Mouse (Mus musculus) neutrophil, adult 5-6 weeks (primary cell): Measurements from ENCODE around the gene BC025920. TPM values are rescaled to one million over a fixed set of nuclear protein-coding genes. Genes with fewer than 3 reads are reported as not detected.

Source experiments
- ATAC-seq: fragments of 151-379, 151-347 bp; 2 replicates; pipeline ENCODE4 v1.8.0; 2017; ENCODE audit warnings: mild to moderate bottlenecking, moderate TSS enrichment; ENCODE audit not compliant: insufficient number of reproducible peaks, poor library complexity, low FRiP score, severe bottlenecking; ENCODE audit errors: extremely low read depth
- total RNA-seq: library from RNA; stranded (forward); fragments of 200-1000 nt; gene quantifications from 2 replicates; pipeline ENCODE4 v1.2.3, GENCODE M21; 2017

BC025920 gene
- total RNA-seq, 1 experiment from 2014 or later, result 5.8 TPM

DNA sequence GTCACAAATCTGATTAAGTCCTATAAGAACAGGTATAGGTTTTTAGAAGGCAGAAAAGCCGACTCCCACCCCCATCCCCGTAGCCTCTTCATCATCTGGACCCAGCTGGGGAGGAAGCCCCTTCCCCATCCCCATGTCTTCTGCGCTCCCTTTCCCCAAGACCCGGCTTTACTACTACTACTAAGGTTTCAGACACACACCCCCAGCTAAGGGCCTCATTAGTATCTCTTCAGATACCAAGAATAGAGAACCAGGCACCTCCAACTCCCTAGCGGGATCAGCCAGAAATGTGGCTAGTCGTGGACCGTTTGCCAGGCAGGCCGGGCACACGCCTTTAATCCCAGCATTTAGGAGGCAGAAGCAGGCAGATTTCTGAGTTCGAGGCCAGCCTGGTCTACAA is 6.0 kb upstream of the BC025920 start:
- no peak for ATAC-seq

DNA sequence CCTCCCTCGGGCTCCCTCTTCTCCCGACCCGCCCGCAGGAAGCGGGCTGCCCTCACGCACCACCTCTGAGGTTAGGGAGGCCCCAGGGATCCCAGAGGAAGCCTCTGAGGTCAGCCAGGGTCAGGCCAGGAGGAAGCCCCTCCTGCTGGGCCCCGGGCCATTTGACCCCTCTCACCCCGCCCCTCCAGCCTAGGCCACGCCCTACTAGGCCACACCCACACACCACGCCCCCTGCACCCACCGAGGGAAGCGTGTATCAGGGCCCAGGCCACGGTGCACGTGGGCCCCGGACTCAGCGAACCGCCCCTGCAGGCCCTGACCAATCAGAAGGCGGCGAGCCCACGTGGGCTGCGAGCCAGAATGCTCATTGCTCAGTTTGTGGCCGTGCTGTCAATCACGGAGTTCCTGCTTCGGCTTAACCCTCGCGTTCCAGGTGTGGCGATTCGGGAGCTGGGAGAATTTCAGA is 5.3 kb upstream of the BC025920 start, which contains the start of gene Tle6:
Gene Tle6, minus strand, starts transcription at position 336 of the 466 bp plus-strand sequence.
- ATAC-seq, result peak; percentile 65

DNA sequence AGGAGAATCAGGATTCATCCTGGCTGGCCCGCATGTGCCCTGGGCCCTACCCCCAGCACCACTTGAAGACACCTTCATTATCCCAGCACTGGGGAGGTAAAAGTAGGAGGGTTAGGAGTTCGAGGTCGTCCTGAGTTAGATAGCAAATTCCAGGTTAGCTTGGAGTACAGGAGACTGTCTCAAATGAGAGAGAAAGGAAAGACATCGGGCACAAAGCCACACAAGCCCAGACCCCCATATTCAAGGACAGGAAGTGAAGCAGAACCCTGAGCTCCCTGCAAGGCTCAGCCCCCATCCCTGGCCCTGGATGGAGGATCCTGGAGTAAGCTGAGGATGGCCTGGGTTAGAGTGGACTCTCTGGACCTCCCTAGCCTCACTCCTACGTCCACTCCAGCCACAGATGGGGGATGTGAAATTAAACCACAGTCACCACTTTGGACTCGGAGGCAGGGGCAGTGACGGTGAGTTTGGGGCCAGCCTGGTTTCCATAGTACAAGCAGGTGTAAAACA is 4.6 kb upstream of the BC025920 start:
- ATAC-seq, result no peak

DNA sequence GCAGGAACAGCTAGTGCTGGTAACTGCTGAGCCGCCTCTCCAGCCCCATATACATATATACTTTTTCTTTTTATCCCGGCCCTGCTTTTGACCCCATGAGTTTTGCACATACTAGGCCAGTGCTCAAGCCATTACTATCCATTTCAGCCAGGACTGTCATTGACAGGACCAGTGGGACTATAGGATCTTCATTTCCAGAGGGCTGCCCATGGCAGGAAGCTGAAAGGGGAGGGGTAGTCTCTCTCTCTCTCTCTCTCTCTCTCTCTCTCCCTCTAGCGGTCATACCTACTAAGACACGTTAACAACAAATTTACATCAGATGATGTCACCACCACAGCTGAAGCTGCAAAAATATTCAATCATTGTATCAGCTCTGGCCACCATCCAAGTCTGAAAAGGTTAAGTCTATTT is 3.3 kb upstream of the BC025920 start:
- peak; percentile 42; the same call in 1 of the 2 replicates for ATAC-seq

DNA sequence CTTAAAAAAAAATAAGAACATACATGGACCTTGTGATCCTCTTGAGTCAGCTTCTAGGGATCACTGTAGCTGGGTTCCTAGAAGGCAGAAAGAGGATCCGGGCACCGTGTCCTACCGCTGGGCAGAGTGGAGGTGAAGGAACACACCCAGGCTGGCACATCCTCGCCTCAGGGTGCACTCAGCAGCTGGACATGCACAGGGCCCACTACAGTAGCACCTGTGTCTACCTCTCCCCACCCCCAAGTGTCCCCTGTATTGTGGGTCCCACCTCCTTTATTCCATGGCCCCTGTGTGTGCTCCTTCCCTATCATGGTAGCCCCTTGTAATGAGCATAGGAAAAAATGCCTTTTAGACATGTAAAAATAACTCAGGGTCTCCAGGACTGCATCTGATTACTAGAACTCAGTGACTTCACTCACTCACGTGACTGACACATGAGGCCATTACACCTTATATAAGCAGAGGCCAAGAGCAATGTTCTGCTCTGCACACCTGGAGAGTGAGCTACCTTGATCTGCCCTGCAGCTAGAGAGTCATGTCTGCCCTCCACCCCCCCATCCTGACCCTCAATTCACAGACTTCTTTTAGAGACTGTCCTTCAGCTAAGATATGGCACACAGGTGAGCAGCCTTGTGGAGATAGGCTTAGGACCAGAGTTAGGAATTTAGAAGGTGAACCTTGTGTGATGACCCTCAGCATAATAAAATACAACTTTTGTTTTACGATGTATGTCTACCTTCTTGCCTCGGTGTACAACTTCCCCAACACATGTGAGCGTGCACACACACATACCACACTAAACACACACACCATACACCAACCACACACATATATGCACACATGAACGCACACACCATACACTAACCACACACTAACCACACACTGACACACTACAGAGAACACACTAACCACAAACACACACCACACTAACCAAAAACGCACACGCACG is 1.8 kb upstream of the BC025920 start:
- no peak for ATAC-seq

DNA sequence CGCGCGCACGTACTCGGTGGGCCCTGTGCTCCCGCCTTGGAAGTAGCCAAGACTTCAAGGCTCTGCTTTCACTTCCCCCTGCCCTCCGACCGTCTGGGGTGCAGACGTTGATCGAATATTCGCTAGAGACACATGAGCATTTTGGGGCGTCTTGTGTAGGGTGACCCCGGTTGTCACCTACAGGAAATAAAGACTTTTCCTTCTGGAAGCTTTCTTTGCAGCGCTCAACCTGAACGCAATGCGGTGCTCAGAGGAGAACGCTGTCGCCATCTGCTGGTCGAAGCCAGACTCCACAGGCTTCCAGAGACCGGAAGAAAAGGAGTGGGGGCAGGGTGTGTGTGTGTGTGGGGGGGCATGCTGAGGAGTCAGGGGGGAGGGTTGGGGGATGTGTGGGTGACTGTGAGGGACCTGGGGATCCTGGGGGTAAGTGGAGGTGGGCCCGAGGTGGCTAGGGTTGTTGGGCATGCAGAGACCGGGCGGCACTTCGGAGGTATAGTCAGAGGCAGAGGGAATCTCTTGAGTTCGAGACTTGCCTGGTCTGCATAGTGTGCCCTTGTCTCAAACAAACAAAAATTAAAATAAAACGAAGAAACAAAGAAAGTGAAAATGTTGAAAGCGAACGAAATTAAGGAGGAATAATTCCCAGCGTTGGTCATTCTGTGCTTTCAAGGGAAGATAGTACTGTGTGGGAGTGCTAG is 953 bp upstream of the BC025920 start:
- peak; percentile 51 for ATAC-seq

DNA sequence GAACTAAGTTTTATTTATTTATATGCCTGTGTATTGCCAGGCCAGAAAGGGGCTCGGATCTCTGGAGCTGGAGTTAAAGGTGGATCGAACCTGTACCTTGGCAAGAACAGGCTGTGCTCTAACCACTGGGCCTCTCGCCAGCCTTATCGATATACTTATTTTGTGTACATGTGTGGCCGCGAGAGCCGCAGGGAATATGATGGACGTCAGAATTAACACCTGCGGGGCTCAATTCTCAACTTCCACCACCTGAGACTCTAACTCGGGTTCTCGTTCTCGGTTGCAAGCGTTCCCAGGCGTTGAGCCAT is 450 bp upstream of the BC025920 start:
- no peak for ATAC-seq

DNA sequence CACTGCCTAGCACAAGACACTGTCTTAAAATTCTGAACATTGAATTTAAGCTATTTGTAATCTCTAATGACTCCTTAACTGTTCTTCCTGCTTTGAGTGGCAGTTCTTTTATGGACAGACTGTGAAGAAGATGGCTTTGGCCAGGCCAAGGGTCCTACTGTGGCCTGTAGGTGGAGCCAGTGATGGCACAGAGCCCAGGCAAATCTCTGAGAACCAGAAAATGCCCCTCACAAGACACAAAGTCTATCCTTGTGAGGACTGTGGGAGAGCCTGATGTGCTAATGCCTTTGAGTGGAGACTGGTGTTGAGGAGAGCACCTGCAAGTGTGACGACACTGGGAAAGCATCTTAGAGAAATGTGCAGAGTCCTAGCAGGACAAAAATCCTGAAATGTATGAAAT is 2.2 kb downstream of the BC025920 start:
- no peak for ATAC-seq

DNA sequence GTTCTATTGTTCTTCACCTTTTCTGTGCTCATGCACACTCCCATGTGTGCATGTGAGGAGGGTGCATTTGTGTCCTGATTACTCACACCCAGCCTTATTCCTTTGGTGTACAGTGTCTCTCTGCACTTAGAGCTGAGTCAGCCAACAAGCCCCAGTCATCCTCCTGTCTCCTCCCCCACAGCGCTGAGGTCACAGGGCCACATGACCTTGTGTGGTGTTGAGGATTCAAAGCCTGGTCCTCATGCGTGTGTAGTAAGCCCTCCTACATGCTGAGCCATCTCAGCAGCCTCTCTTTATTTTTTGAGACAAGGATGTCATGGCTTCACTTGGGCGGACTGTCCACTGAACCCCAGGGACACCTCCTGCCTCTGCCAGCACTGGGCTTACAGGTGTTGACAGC is 6.7 kb downstream of the BC025920 start:
- no peak for ATAC-seq

DNA sequence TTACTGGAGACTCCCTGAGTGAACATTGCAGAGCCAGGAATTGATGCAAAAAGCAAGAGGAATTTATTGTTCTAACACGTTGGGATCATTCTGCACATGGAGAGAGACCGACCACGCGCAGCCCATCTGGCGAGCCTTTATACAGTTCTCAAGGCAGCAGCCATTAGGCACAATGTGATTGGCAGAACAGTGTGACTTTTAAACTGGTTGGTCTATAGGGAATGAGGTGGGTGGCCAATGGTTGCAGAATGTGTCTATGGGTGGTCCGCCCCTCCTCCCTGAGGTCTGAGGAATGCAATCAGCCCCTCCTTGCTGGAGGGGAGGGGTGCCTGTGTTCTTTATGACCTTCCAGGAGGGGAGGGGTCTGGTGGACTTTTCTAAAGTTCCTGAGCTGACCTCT is 9.4 kb downstream of the BC025920 start:
- no peak for ATAC-seq

DNA sequence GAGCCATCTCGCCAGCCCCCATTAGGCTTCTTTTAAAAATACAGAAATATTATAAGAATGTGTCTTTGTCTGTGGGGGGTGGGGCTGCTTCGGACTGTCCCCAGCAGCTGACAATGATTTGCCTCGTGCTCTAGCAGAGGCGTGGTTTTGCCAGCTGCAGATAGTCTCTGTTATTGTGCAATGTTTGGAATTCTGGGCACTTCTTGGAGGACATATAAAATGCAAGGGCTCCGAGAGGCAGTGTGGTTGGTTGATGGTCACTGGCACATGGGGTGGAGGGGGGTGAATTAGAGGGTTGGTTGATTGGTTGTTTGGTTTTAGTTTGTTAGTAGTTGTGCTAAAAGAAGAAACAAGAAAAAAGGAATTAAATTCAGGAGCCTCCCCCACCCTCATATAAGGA is 13.9 kb downstream of the BC025920 start:
- ATAC-seq, result no peak

DNA sequence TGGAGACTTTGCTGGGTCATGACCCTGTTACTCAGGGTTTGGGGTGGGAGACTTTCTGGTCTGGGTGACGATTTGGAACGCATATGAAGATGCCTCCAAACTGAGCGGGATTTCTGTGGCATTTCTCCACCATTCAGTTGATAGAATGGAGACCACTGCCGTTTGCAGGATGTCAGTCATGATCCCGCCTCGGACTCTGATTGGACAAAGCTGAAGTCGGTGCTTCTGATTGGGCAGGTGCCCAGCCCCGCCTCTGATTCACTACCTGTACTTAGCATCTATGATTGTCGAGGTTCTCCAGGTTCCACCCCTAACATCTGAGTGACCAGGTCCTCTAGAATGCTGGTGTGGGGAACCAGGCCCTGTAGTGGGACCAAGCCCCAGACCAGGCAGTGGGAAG is 14.7 kb downstream of the BC025920 start:
- no peak for ATAC-seq

DNA sequence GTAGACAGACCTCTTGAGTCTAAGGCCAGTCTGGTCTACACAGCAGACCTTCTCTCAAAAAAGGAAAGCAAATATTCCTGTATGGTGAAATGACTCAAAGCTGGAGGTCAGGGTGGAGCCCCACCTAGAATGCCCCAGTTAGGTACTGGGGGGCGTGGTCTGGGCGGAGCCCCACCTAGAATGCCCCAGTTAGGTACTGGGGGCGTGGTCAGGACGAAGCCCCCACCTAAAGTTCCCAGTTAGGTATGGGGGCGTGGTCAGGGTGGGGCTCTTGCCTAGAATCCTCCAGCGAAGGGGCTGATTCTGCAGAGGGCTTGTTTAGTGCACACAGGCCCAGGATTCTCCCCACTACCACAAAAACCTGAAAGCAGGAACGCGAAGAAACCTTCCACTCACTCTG is 17.4 kb downstream of the BC025920 start:
- ATAC-seq, result no peak

DNA sequence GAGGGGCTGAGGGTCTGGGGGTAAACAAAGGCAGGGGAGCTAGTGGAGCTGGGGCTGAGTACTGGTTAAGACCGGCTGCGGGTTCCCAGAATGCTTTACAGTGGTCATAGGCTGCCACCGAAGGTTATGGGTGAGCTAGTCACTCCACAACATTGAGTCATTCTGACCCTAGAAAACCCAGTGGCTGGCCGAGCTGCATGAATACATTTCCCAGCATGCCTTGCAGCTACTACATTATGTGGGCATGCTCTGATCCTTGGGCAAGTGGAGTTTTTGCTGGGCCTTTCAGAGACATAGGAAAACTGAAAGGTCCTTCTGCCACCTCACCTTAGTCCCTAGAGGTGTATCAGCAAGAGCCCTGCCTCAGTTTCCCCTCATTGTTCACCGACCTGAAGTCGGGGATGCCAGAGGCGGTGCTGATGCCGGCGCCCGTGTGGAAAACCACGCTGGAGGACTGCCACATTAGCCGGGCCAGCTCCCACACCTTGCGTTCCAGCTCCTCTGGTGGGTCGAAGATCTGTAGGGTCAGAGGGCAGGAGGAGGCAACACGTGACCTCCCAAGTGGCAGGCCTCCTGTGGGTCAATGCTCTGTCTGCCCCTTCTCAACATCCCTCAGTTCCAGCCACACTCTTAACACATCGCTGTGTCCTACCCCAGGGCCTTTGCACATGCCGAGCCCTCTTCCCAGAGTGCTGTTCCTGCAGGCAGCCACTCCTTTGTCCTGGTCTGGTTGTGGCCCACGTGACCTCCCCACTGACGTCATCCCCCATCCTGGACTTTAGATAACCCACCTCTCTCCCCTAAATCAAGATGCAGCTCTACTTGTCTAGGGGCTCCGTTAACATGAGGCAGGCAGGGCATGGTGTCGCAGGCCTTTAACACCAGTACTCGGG is 20.3 kb downstream of the BC025920 start:
- no peak for ATAC-seq

DNA sequence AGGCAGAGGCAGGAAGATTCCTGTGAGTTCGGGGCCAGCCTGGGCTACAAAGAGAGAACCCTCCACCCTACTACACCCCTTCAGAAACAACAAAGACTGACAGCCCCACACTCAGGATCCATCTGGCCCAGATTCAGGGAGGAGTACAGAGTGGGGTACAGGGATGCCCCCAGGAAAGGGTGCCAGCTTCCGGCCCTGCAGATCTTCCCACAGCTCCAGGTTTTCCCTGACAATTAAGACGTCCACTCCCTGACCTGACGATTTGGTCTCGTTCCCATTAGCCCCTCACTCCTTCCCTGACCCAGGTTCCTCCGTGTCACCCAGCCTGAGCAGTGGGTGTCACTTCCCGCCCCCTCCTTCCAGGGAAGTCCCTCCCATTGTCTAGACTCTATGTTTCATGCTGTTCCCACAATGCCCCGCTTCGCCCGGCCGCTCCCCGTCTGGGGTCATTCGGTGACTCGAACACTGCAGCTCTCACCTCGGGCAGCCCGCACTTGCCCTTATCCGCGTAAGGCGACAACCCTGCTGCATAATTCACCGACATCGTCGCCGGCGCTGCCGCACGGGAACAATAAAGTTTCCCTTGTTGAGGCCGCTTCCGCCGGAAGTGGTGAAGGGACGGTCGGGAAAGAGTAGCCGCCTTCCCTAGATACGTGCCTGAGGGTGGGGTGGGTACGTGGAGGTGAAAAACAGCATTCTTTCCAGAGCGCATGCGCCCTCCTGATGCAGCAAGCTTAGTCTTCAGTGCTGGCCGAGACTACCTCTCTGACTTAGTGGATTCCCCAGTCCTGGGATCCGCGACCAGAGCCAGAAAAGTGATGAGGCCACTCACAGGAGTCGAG is 21.1 kb downstream of the BC025920 start, which contains the start of gene Sirt6:
Gene Sirt6, minus strand, starts transcription at position 804 of the 842 bp plus-strand sequence.
- ATAC-seq, result peak; percentile 77

DNA sequence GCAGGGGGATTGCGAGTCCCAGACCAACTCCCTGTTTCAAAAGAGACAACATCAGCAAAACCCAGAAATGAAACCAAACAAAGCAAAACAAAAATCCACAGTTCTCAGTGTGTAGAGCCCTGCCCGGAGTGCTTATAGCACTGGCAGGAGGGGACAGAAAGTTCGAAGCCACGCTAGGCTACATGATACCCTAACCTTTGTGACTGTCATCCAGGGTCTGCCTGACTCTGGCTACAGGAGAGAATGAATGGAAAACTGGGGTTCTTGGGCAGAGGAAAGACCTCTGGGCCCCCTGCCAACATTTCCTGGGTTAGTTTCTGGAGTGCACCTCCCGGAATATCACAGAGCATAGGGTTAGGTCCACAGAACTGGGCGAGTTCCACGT is 21.8 kb downstream of the BC025920 start:
- no peak for ATAC-seq

DNA sequence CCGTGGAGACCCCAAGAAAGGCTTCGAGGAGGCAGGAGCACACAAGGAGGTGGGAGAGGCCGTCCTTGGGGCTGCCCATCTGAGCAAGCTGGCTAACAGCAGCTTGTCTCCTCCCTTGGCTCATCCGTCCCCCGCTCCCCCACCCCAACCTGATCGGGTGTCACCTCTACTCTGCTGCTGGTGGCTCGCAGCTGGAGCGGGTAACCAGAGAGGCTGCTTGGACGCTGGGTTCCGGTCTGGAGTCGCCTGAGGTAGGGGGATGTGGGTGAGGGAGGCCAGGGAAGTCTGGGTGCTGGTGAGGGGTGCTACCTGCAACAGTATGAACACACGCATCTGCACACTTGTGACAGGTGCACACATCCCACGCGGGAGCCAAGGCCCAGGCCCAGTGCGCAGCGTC is 22.3 kb downstream of the BC025920 start, which contains the start of gene Ankrd24:
Gene Ankrd24, plus strand, starts transcription at position 151 of the 400 bp plus-strand sequence.
- ATAC-seq, result no peak
